Mouse (Mus musculus) C2C12 (cell line): ENCODE measurements around the gene Sparc.

Source experiments
- CEBPB ChIP-seq: IDR thresholded peaks from one replicate; pipeline ENCODE4 v1.6.1; 2011; ENCODE audit warnings: low read depth, mild to moderate bottlenecking, control low read depth, moderate library complexity
- CTCF ChIP-seq: IDR thresholded peaks from one replicate; pipeline ENCODE4 v1.5.1; 2011; ENCODE audit not compliant: control insufficient read depth, insufficient read depth, insufficient read length

- TF ChIP-seq CTCF (no peak), CEBPB (no peak)
Observed at GRCm38 (mm10) chr11:55453640-55454039, 30.7 kb upstream of the Sparc start.
